Mouse (Mus musculus): ENCODE measurements around the gene Olfr640.

The Olfr640 gene

GRCm38 (mm10) chr7:104025473-104025872, at the start of gene Olfr640:
Gene Olfr640 (minus strand): TSS chr7:104025573.
- DNase-seq, result no peak

DNA sequence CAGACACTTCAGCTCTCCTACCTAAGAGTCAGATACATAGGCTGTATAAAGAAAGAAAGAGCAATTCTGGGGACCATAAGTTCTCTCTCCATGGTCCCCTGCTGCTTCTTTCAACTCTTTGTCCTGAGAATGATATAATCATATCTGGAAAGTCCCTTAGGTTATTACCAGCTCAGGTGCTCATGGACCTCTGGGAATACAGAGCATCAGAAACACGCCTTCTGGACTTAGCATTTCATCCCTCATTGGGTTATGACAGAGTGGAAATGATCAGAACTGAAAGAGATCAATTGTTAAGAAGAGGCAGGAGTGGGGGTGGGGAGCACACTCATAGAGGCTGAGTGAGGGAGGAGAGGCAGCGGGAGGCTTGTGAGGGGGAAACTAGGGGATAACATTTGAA, 46.4 kb upstream of the Olfr640 start, which contains the start of gene Olfr644:
Olfr644 (minus strand) TSS at position 101 of the 400 bp plus-strand sequence.
- DNase-seq, result no peak

DNA sequence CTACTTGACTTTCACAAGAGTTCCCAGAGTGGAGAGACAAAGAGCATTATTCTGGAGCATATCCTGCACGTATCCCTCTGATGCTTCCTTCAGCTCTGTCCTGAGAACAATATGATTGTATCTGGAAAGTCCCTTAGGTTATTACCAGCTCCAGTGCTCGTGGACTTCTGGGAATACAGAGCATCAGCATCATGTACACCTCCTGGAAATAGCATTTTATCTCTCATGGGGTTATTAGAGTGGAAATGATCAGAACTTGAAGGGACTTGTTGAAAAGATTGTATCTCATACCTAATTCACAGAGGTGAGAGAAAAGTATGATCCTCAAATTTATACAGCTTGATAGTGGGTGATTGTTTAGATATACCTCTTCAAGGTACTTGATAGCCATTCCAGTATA, 36.0 kb upstream of the Olfr640 start, which contains the start of gene 4930516K23Rik:
4930516K23Rik (minus strand) TSS at position 101 of the 400 bp plus-strand sequence.
- no peak for DNase-seq

GRCm38 (mm10) chr7:104059215-104059614, 33.8 kb upstream of the Olfr640 start:
- no peak for DNase-seq

GRCm38 (mm10) chr7:104052566-104052965, 27.2 kb upstream of the Olfr640 start, which contains the start of gene Olfr642:
Gene Olfr642 (minus strand): TSS chr7:104052666.
- no peak for DNase-seq

DNA sequence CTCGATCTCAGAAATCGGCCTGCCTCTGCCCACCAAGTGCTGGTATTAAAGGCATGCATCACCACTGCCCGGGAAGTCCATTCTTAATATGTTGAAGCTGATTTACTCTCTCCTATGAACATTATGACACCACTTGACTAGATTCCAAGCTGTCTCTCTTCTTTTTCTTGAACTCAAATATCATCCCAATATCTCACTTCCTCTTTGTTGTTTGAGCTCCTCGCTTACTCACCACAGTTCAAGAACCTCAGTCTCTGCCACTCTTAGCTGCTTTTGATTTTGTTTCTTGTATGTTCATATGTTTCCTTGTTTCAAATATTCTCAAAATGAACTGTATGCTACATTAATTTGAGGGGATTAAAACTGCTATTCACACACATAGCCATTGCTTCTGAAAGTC, 25.4 kb upstream of the Olfr640 start:
- DNase-seq, result no peak

- DNase-seq, result no peak
These were observed 9.8 kb upstream of the Olfr640 start, which contains the start of gene Olfr641 for GRCm38 (mm10) chr7:104035145-104035544. Gene Olfr641 (plus strand): TSS chr7:104035445.

DNA sequence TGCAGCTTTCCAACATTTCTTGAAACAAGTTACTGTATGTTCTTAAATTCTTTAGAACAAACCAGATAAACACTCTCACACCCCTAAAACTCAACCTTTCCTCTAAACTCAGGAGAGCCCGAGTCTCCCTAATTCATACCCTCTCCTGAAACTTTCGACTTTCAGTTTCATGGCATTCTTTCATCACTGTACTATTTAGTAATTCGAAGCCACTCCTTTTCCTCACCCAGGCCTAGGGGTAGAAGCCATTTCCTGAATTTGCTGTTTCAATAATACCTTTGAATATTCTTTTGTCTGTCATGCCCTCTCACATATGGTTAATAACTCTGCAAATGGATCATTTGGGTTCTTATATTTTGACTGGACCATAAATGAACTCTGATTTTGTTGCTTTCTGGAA, 1.6 kb upstream of the Olfr640 start:
- no peak for DNase-seq

DNA sequence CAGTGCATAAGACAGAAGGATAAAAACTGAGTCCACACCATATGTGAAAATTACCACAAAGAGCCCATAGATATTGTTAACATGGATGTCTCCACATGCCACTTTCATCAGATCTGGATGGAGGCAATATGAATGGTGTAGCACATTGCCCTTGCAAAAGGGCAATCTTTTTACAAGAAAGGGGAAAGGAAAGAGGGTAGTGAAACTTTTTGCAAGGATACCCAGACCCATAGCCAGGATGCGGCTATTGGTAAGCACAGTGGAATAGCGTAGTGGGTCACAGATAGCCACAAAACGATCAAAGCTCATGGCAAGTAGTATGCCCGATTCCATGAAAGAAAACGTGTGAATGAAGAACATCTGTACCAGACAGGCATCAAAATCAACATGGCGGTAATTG, 3.7 kb downstream of the Olfr640 start:
- DNase-seq, result no peak

GRCm38 (mm10) chr7:104018953-104019352, 6.4 kb downstream of the Olfr640 start:
- DNase-seq, result no peak

- DNase-seq, result no peak
These were observed 8.2 kb downstream of the Olfr640 start, which contains the start of gene Olfr639 for GRCm38 (mm10) chr7:104017203-104017602. Gene Olfr639 (minus strand): TSS chr7:104017303.

DNA sequence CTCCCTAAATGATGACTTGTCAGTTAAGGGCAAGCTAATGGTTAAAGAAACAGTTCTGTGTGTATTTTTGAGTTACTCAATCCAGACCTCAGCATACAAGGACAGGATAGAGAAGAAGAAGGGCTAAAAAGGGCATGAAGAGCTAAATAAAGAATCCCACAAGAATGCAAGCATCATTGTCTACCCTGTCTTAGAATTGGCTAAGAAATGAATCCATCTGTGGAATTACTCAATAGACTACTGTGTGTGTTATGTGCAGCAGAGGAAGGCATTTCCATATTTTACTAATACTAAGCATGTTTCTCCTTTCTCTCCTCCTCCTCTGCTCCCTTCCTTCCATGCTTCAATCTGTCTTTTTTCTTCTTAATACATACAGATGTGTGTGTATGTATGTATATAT, 26.2 kb downstream of the Olfr640 start:
- DNase-seq, result no peak

- no peak for DNase-seq
These were observed 26.9 kb downstream of the Olfr640 start, which contains the start of gene Olfr638 for GRCm38 (mm10) chr7:103998446-103998845. Gene Olfr638 (plus strand): TSS chr7:103998746.

- DNase-seq, result no peak
These were observed 53.6 kb downstream of the Olfr640 start for GRCm38 (mm10) chr7:103971782-103972181.

DNA sequence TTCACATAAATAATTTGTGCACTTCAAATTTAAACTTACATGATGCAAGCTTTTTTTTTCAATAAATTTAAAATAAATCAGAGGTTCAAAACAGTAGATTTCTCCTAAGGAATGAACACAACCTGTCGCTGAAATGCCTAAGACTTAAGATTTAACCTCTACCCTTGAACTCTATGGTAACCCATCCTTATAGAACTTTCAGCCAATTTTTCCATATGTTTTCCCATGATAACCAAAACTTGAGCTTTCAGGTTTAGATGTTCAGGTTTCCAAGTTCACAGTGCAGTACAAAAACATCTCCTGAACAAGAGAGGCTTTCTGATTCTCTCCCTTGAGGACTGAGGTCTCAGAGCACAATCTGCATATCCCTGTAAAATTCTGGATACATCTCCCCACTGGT, 54.5 kb downstream of the Olfr640 start, which contains the start of gene Olfr635:
Olfr635 (plus strand) TSS at position 301 of the 400 bp plus-strand sequence.
- DNase-seq, result no peak

Measured in cerebellum, postnatal 25 days (tissue).